Mouse (Mus musculus): ENCODE measurements around the gene Olfr1126.
"Not testable (repeated sequence)": the region's sequence is repeated elsewhere in the genome, so short reads cannot be mapped to it uniquely, and the experiment has no call there.

Olfr1126 gene

DNA sequence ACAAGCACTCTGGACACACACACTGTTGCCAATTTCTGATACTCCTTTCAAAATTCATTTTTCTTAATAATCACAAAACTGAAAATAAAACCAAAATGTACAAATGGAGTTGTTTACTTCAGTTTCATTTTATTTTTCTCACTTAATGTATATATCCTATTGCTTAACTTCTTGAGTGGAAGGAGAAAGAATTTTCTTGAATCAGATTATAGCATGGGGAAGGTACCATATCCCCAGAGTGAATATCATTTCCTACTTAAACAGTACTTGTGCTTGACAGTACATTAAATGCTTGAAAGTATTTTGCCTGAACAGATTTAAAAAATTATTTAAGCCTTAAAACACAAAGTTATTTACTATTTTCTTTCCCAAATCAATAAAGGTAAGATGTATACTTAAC, at the start of gene Olfr1126:
Gene Olfr1126 (plus strand): TSS at position 301 of the 400 bp plus-strand sequence.
- in situ Hi-C loops (cut with MseI, MboI) = no loop called here

DNA sequence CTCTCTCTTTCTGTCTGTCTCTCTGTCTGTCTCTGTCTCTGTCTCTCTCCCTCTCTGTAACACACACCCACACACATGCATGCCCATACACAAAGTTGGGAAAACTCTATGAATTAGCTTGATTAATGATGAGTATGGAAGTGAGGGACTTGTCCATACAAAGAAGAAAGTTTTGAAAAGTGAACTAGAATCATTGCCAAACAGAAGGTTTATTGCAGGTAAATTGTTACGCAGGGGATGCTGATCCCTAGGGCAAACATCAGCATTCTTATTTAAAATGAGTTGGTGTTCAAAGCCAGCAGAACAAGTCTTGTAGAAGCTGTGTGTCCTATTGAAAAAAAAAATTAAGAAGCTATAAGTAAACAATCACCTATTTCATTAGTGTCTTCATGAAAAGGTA, 37.4 kb upstream of the Olfr1126 start, which contains the start of gene Olfr1123:
Gene Olfr1123 (plus strand): TSS at position 301 of the 400 bp plus-strand sequence.
- in situ Hi-C loops (cut with MseI, MboI) = no loop called here

GRCm38 (mm10) chr2:87429975-87430374, 23.8 kb upstream of the Olfr1126 start, which contains the start of gene Olfr1124:
Olfr1124 (plus strand) TSS chr2:87430275.
- in situ Hi-C loops (cut with MseI, MboI) = no loop called here

DNA sequence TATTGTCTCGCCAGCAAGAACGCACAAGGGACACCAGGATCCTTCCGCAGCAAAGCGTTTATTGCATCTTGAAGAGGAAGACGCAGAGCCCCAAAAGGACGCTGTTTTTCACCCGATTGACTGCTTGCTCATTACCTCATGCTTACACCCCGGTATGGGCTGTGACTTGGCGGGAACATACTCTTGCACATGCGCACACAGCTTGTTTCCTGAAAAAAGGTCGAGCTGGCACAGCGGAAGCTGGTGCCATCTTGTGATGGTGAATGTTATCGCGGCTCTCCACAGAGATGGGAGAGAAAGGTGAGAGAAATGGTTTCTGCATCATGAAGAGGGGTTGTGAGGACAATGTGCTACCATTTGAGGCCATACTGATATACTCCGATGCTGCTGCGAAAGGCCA, 16.0 kb upstream of the Olfr1126 start:
- in situ Hi-C loops (cut with MseI, MboI) = no loop called here

GRCm38 (mm10) chr2:87461769-87462168, 8.0 kb downstream of the Olfr1126 start:
- in situ Hi-C loops (cut with MseI, MboI) = no loop called here

- in situ Hi-C loops (cut with MseI, MboI) = no loop called here
Observed at GRCm38 (mm10) chr2:87480207-87480606, 26.4 kb downstream of the Olfr1126 start.

DNA sequence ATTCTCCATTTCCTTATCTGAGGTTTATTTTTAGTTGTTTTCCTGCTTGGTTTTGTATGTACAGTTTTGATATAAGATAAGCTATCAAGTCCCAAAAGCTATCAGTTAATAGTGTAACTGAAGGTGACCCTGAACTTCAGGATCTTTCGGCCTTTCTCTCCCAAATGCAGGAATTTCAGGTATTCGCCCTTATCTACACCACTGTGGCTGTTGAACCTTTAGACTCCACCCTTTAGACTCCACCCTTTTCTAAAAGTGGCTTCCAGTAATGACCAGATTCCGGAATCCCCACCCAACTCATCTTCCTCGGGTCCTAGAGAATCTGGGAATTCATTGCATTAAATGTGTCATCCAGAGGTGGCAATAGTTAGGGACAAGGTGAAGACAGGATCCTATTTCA, 27.4 kb downstream of the Olfr1126 start:
- in situ Hi-C loops (cut with MseI, MboI) = no loop called here

DNA sequence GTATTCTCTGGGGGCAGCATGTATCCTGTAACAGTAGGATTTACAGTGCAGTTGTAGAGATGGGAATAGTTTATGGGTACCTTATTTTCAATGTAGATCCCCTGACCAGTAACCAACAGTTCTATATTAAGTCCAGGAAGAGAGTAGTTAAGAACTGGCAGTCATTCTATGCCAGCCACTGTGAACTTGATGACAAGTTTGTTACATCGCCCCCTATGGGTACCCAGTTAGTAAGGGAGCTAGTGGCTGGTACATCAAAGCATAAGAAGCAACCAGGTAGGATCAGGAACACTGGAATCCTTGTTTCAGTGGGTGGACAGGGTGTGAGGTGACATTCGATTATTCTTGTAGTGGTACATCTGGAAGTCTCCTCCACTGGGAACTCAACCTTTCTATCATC, 28.5 kb downstream of the Olfr1126 start:
- in situ Hi-C loops (cut with MseI, MboI) = no loop called here

- in situ Hi-C loops (cut with MseI, MboI) = not testable (repeated sequence)
Observed at GRCm38 (mm10) chr2:87496993-87497392, 43.2 kb downstream of the Olfr1126 start, which contains the start of gene Pramel7. Pramel7 (minus strand) TSS chr2:87497093.

GRCm38 (mm10) chr2:87506265-87506664, 52.5 kb downstream of the Olfr1126 start, which contains the start of gene Pramel6:
Pramel6 (plus strand) TSS chr2:87506565.
- in situ Hi-C loops (cut with MseI, MboI) = no loop called here

Measured in mouse trophoblast stem cell (cell line).